Mouse (Mus musculus): ENCODE measurements at regions not wholly inside any gene's neighbourhood (a gene's known extent, or its start where the extent isn't known, plus 50 kb on each side); places are given as distances from the start of the nearest gene placed in this dataset.

GRCm38 (mm10) chr15:94206454-94206853 lies 258.8 kb downstream of the Adamts20 start:
- DNase-seq (ENCODE audit: low read depth in 3 of 3, low spot score in 3 of 3) (no peak), ATAC-seq (ENCODE audit: insufficient read depth) (no peak)
- 64% methylated on average over 8 of the region's 8 CpGs for WGBS (ENCODE audit: insufficient replicate concordance)
- Histone ChIP-seq H3K4me1 (replicated peaks; ENCODE audit: control insufficient read depth in 2 of 2, insufficient read depth in 2 of 2, low read length in 1 of 2) (no peaks in the 10 kb centered on the region), H3K9me3 (ENCODE audit: control insufficient read depth, low read length) (no peaks in the 10 kb centered on the region), H3K4me2 (ENCODE audit: low read depth) (no peak overlapping the region), H3K9ac (replicated peaks) (no peak overlapping the region), H3K27me3 (ENCODE audit: control insufficient read depth, insufficient read depth, low read length) (no peaks in the 10 kb centered on the region), H3K27ac (no peak overlapping the region), H3K36me3 (replicated peaks; ENCODE audit: control insufficient read depth, insufficient read depth, low read depth) (no peaks in the 10 kb centered on the region), H3K4me3 (ENCODE audit: insufficient read depth in 1 of 2, low read depth in 2 of 2, low read length in 2 of 2) (no peak overlapping the region)
- TF ChIP-seq EP300 (IDR thresholded peaks at IDR 0.05; ENCODE audit: low read depth), result no peak
- TF ChIP-seq CTCF (IDR thresholded peaks at IDR 0.05; ENCODE audit: low read depth), result no peak

GRCm38 (mm10) chr15:94205309-94205893 lies 259.8 kb downstream of the Adamts20 start:
- no peak overlapping the region for H3K4me2 ChIP-seq (ENCODE audit: low read depth)
- H3K4me1 ChIP-seq (replicated peaks; ENCODE audit: control insufficient read depth in 2 of 2, insufficient read depth in 2 of 2, low read length in 1 of 2), result no peaks in the 10 kb centered on the region
- 65% methylated on average over 11 of the region's 11 CpGs for WGBS (ENCODE audit: insufficient replicate concordance)
- no peak overlapping the region for H3K4me3 ChIP-seq (ENCODE audit: insufficient read depth in 1 of 2, low read depth in 2 of 2, low read length in 2 of 2)
- no peaks in the 10 kb centered on the region for H3K36me3 ChIP-seq (replicated peaks; ENCODE audit: control insufficient read depth, insufficient read depth, low read depth)
- H3K27ac ChIP-seq, result no peak overlapping the region
- DNase-seq (ENCODE audit: low read depth in 3 of 3, low spot score in 3 of 3) (no peak), ATAC-seq (ENCODE audit: insufficient read depth) (no peak)
- H3K9me3 ChIP-seq (ENCODE audit: control insufficient read depth, low read length), result no peaks in the 10 kb centered on the region
- H3K27me3 ChIP-seq (ENCODE audit: control insufficient read depth, insufficient read depth, low read length), result no peaks in the 10 kb centered on the region
- TF ChIP-seq CTCF (IDR thresholded peaks at IDR 0.05; ENCODE audit: low read depth) (no peak), EP300 (IDR thresholded peaks at IDR 0.05; ENCODE audit: low read depth) (no peak)
- no peak overlapping the region for H3K9ac ChIP-seq (replicated peaks)

GRCm38 (mm10) chr15:94190081-94190488 lies 275.1 kb downstream of the Adamts20 start:
- DNase-seq (ENCODE audit: low read depth in 3 of 3, low spot score in 3 of 3) (no peak), ATAC-seq (ENCODE audit: insufficient read depth) (no peak)
- H3K27ac ChIP-seq, result no peak overlapping the region
- H3K36me3 ChIP-seq (replicated peaks; ENCODE audit: control insufficient read depth, insufficient read depth, low read depth), result no peaks in the 10 kb centered on the region
- no peaks in the 10 kb centered on the region for H3K27me3 ChIP-seq (ENCODE audit: control insufficient read depth, insufficient read depth, low read length)
- H3K9me3 ChIP-seq (ENCODE audit: control insufficient read depth, low read length), result no peaks in the 10 kb centered on the region
- H3K4me1 ChIP-seq (replicated peaks; ENCODE audit: control insufficient read depth in 2 of 2, insufficient read depth in 2 of 2, low read length in 1 of 2), result no peaks in the 10 kb centered on the region
- no peak overlapping the region for H3K4me2 ChIP-seq (ENCODE audit: low read depth)
- TF ChIP-seq CTCF (IDR thresholded peaks at IDR 0.05; ENCODE audit: low read depth) (no peak), EP300 (IDR thresholded peaks at IDR 0.05; ENCODE audit: low read depth) (no peak)
- no peak overlapping the region for H3K4me3 ChIP-seq (ENCODE audit: insufficient read depth in 1 of 2, low read depth in 2 of 2, low read length in 2 of 2)
- WGBS (ENCODE audit: insufficient replicate concordance), result 64% methylated on average over 7 of the region's 7 CpGs
- no peak overlapping the region for H3K9ac ChIP-seq (replicated peaks)

- H3K4me3 ChIP-seq (ENCODE audit: insufficient read depth in 1 of 2, low read depth in 2 of 2, low read length in 2 of 2), result no peak overlapping the region
- H3K36me3 ChIP-seq (replicated peaks; ENCODE audit: control insufficient read depth, insufficient read depth, low read depth), result no peaks in the 10 kb centered on the region
- no peak overlapping the region for H3K9ac ChIP-seq (replicated peaks)
- H3K27ac ChIP-seq, result no peak overlapping the region
- H3K9me3 ChIP-seq (ENCODE audit: control insufficient read depth, low read length), result no peaks in the 10 kb centered on the region
- H3K4me1 ChIP-seq (replicated peaks; ENCODE audit: control insufficient read depth in 2 of 2, insufficient read depth in 2 of 2, low read length in 1 of 2), result no peaks in the 10 kb centered on the region
- no peak overlapping the region for H3K4me2 ChIP-seq (ENCODE audit: low read depth)
- TF ChIP-seq EP300 (IDR thresholded peaks at IDR 0.05; ENCODE audit: low read depth), result no peak
- TF ChIP-seq CTCF (IDR thresholded peaks at IDR 0.05; ENCODE audit: low read depth), result no peak
- H3K27me3 ChIP-seq (ENCODE audit: control insufficient read depth, insufficient read depth, low read length), result no peaks in the 10 kb centered on the region
- DNase-seq (ENCODE audit: low read depth in 3 of 3, low spot score in 3 of 3), result no peak
- WGBS (ENCODE audit: insufficient replicate concordance), result 43% methylated on average over 4 of the region's 4 CpGs
- no peak for ATAC-seq (ENCODE audit: insufficient read depth)
Observed at GRCm38 (mm10) chr15:94187588-94187987, 277.6 kb downstream of the Adamts20 start.

GRCm38 (mm10) chr15:94183663-94184375 lies 281.4 kb downstream of the Adamts20 start:
- Histone ChIP-seq H3K4me3 (ENCODE audit: insufficient read depth in 1 of 2, low read depth in 2 of 2, low read length in 2 of 2) (no peak overlapping the region), H3K9me3 (ENCODE audit: control insufficient read depth, low read length) (no peaks in the 10 kb centered on the region), H3K27me3 (ENCODE audit: control insufficient read depth, insufficient read depth, low read length) (no peaks in the 10 kb centered on the region), H3K4me2 (ENCODE audit: low read depth) (no peak overlapping the region), H3K4me1 (replicated peaks; ENCODE audit: control insufficient read depth in 2 of 2, insufficient read depth in 2 of 2, low read length in 1 of 2) (no peaks in the 10 kb centered on the region), H3K36me3 (replicated peaks; ENCODE audit: control insufficient read depth, insufficient read depth, low read depth) (no peaks in the 10 kb centered on the region), H3K9ac (replicated peaks) (no peak overlapping the region), H3K27ac (no peak overlapping the region)
- TF ChIP-seq EP300 (IDR thresholded peaks at IDR 0.05; ENCODE audit: low read depth) (no peak), CTCF (IDR thresholded peaks at IDR 0.05; ENCODE audit: low read depth) (no peak)
- 82% methylated on average over 6 of the region's 6 CpGs for WGBS (ENCODE audit: insufficient replicate concordance)
- ATAC-seq (ENCODE audit: insufficient read depth), result no peak
- DNase-seq (ENCODE audit: low read depth in 3 of 3, low spot score in 3 of 3), result no peak

Measured in liver, embryonic 14.5 days (tissue).